In genomic region chr11:109081957-109082356, GRCm38 (mm10) we compare ENCODE assay signal across 22 mouse cellular contexts.
DNase-seq lines count a peak whose midpoint lies in the region; ATAC-seq and TF ChIP-seq lines count a peak whose summit lies in the region.
"Had no signal": no experiment of that assay in that cellular context is flagged by ENCODE, and none has a peak within 500 bp of the region (broad histone marks: within the 10 kb centered on the region; RNA-seq: fewer than 3 reads in every experiment).

No protein-coding gene starts in this region.

- no peaks in the 10 kb centered on the region for H3K9me3 ChIP-seq in limb, embryonic 12.5 days
- H3K9me3 ChIP-seq in limb, embryonic 10.5 days (replicated peaks): no peaks in the 10 kb centered on the region
- H3K9me3 ChIP-seq in limb, embryonic 13.5 days: no peaks in the 10 kb centered on the region
- H3K9me3 ChIP-seq in limb, embryonic 14.5 days (ENCODE audit: control insufficient read depth, low read length): no peaks in the 10 kb centered on the region
- no peaks in the 10 kb centered on the region for H3K9me3 ChIP-seq in limb, embryonic 15.5 days
- no peaks in the 10 kb centered on the region for H3K9me3 ChIP-seq in forebrain, embryonic 16.5 days (ENCODE audit: control insufficient read depth, low read length)

- 0 out of 2 replicates have a peak, but pooled peaks cover 5% of the 10 kb centered on the region for H3K27me3 ChIP-seq in limb, embryonic 12.5 days
- H3K27me3 ChIP-seq in limb, embryonic 10.5 days (ENCODE audit: low read depth, poor library complexity, severe bottlenecking): no peaks in the 10 kb centered on the region
- no peaks in the 10 kb centered on the region; the same call in 1 of the 2 replicates for H3K27me3 ChIP-seq in limb, embryonic 13.5 days
- no peaks in the 10 kb centered on the region for H3K27me3 ChIP-seq in limb, embryonic 14.5 days (ENCODE audit: control insufficient read depth, insufficient read depth, low read length)
- H3K27me3 ChIP-seq in limb, embryonic 15.5 days: no peaks in the 10 kb centered on the region
- H3K27me3 ChIP-seq in forebrain, embryonic 16.5 days (replicated peaks; ENCODE audit: control insufficient read depth, insufficient read depth, low read length): no peaks in the 10 kb centered on the region
- H3K27me3 ChIP-seq: CH12.LX had no signal

- no peak for DNase-seq in limb, embryonic 10.5 days (ENCODE audit: low spot score)
- no peak for DNase-seq in limb, embryonic 14.5 days (ENCODE audit: low spot score)
- no peak for DNase-seq in gastrocnemius, postnatal 14 days
- no peak for DNase-seq in heart, postnatal 36 days
- DNase-seq: adrenal gland, adult 2 months; adrenal gland, adult 8-10 months; adrenal gland, postnatal 10 days; adrenal gland, postnatal 14 days; adrenal gland, postnatal 25 days; adrenal gland, postnatal 36 days; B cell, adult 2 months; cerebellum, adult 11 months; cerebellum, adult 11-12 months had no signal

- TF ChIP-seq POLR2A in limb, embryonic 14.5 days (IDR thresholded peaks at IDR 0.05; ENCODE audit: borderline replicate concordance, extremely low read depth, insufficient read depth, insufficient read length): no peak

- intact Hi-C loops in gastrocnemius, postnatal 14 days (cut with DNase I; ENCODE audit: low total_unique reads): no loop called here
- intact Hi-C loops in heart, postnatal 36 days (cut with DNase I): loop anchor here (5.0 kb wide), 1 partner anchor 95 kb away; no protein-coding TSS in a partner anchor

- ATAC-seq in limb, embryonic 12.5 days (ENCODE audit: insufficient number of reproducible peaks, insufficient read depth, low FRiP score, low TSS enrichment, low read depth): peak; percentile 50; the same call in 1 of the 2 replicates
- ATAC-seq in limb, embryonic 13.5 days (ENCODE audit: low FRiP score, low read depth): peak; percentile 54; the same call in 1 of the 2 replicates
- ATAC-seq in limb, embryonic 14.5 days (ENCODE audit: low FRiP score, low read depth): peak; percentile 68
- ATAC-seq in limb, embryonic 15.5 days (ENCODE audit: insufficient number of reproducible peaks, low FRiP score, low TSS enrichment, low read depth): no peak
- ATAC-seq in forebrain, embryonic 16.5 days: no peak
- ATAC-seq: activated CD4-positive, CD25-positive, alpha-beta regulatory T cell, adult 4 months; CD4-positive, CD25-positive, alpha-beta regulatory T cell, adult 4 months; Patski had no signal

- H3K9ac ChIP-seq in limb, embryonic 12.5 days (replicated peaks): no peak overlapping the region
- no peak overlapping the region for H3K9ac ChIP-seq in limb, embryonic 13.5 days
- no peak overlapping the region for H3K9ac ChIP-seq in limb, embryonic 14.5 days (ENCODE audit: low read depth, low read length, severe bottlenecking)
- no peak overlapping the region for H3K9ac ChIP-seq in limb, embryonic 15.5 days
- no peak overlapping the region for H3K9ac ChIP-seq in forebrain, embryonic 16.5 days (replicated peaks; ENCODE audit: low read depth, low read length)

- no peaks in the 10 kb centered on the region for H3K36me3 ChIP-seq in limb, embryonic 12.5 days
- H3K36me3 ChIP-seq in limb, embryonic 10.5 days: no peaks in the 10 kb centered on the region
- H3K36me3 ChIP-seq in limb, embryonic 13.5 days: no peaks in the 10 kb centered on the region
- no peaks in the 10 kb centered on the region for H3K36me3 ChIP-seq in limb, embryonic 14.5 days (ENCODE audit: control insufficient read depth, insufficient read depth, low read length)
- no peaks in the 10 kb centered on the region for H3K36me3 ChIP-seq in limb, embryonic 15.5 days
- no peaks in the 10 kb centered on the region for H3K36me3 ChIP-seq in forebrain, embryonic 16.5 days (ENCODE audit: control insufficient read depth, insufficient read depth)
- H3K36me3 ChIP-seq: G1E had no signal

- peaks cover 41% of the 10 kb centered on the region for H3K4me1 ChIP-seq in limb, embryonic 12.5 days (replicated peaks)
- H3K4me1 ChIP-seq in limb, embryonic 10.5 days: peaks cover 36% of the 10 kb centered on the region
- H3K4me1 ChIP-seq in limb, embryonic 13.5 days: peaks cover 53% of the 10 kb centered on the region
- peaks cover 24% of the 10 kb centered on the region for H3K4me1 ChIP-seq in limb, embryonic 14.5 days (ENCODE audit: control insufficient read depth, insufficient read depth, low read length)
- peaks cover 32% of the 10 kb centered on the region for H3K4me1 ChIP-seq in limb, embryonic 15.5 days
- no peaks in the 10 kb centered on the region for H3K4me1 ChIP-seq in forebrain, embryonic 16.5 days (replicated peaks; ENCODE audit: control insufficient read depth, insufficient read depth, low read length)

- H3K4me2 ChIP-seq in limb, embryonic 12.5 days: no peak overlapping the region
- peak overlapping the region; percentile 21 for H3K4me2 ChIP-seq in limb, embryonic 13.5 days (replicated peaks)
- H3K4me2 ChIP-seq in limb, embryonic 14.5 days (replicated peaks; ENCODE audit: low read depth, low read length, severe bottlenecking): no peak overlapping the region
- no peak overlapping the region for H3K4me2 ChIP-seq in limb, embryonic 15.5 days
- H3K4me2 ChIP-seq in forebrain, embryonic 16.5 days (ENCODE audit: low read length): no peak overlapping the region

- 0 out of 2 replicates have a peak overlapping the region, but pooled peaks have one; percentile 24 for H3K27ac ChIP-seq in limb, embryonic 12.5 days
- H3K27ac ChIP-seq in limb, embryonic 10.5 days: no peak overlapping the region
- no peak overlapping the region for H3K27ac ChIP-seq in limb, embryonic 13.5 days
- H3K27ac ChIP-seq in limb, embryonic 14.5 days (replicated peaks; ENCODE audit: low read depth, low read length): peak overlapping the region; percentile 58; the same call in 1 of the 2 replicates
- H3K27ac ChIP-seq in limb, embryonic 15.5 days: peak overlapping the region; percentile 50
- no peak overlapping the region for H3K27ac ChIP-seq in forebrain, embryonic 16.5 days (ENCODE audit: low read length)

- no peak overlapping the region for H3K4me3 ChIP-seq in limb, embryonic 12.5 days (replicated peaks)
- no peak overlapping the region for H3K4me3 ChIP-seq in limb, embryonic 10.5 days
- no peak overlapping the region for H3K4me3 ChIP-seq in limb, embryonic 13.5 days
- H3K4me3 ChIP-seq in limb, embryonic 14.5 days (replicated peaks; ENCODE audit: low read length): no peak overlapping the region
- no peak overlapping the region for H3K4me3 ChIP-seq in limb, embryonic 15.5 days
- H3K4me3 ChIP-seq in forebrain, embryonic 16.5 days (replicated peaks; ENCODE audit: low read length): no peak overlapping the region

- WGBS in limb, embryonic 12.5 days: 66% methylated on average over 4 of the region's 4 CpGs
- 91% methylated on average over 4 of the region's 4 CpGs for WGBS in limb, embryonic 10.5 days
- WGBS in limb, embryonic 13.5 days: 47% methylated on average over 4 of the region's 4 CpGs
- 37% methylated on average over 4 of the region's 4 CpGs for WGBS in limb, embryonic 14.5 days
- 38% methylated on average over 4 of the region's 4 CpGs for WGBS in limb, embryonic 15.5 days
- WGBS in forebrain, embryonic 16.5 days: 94% methylated on average over 4 of the region's 4 CpGs

Comparison
In these comparisons a context has a peak if more than half of its experiments do, and no peak if none do; other contexts are left out.
1. ATAC-seq: peak in limb, embryonic 12.5 days (single experiment), limb, embryonic 13.5 days (single experiment) and limb, embryonic 14.5 days (single experiment); none in limb, embryonic 15.5 days (single experiment) and forebrain, embryonic 16.5 days (single experiment).
2. H3K27ac ChIP-seq: peak in limb, embryonic 12.5 days (single experiment), limb, embryonic 14.5 days (single experiment) and limb, embryonic 15.5 days (single experiment); none in limb, embryonic 10.5 days (single experiment), limb, embryonic 13.5 days (single experiment) and forebrain, embryonic 16.5 days (single experiment).